Mouse (Mus musculus): ENCODE measurements around the gene Fhdc1. TPM values are rescaled to one million over a fixed set of nuclear protein-coding genes. Genes with fewer than 3 reads are reported as not detected.

The Fhdc1 gene
- polyA plus RNA-seq (2014; fragmentation: Illumina TruSeq; extraction: RNeasy Lipid Tissue Mini Kit (QIAGEN cat#74804); ENCODE audit: low read depth, low replicate concordance), result 0.55 TPM

DNA sequence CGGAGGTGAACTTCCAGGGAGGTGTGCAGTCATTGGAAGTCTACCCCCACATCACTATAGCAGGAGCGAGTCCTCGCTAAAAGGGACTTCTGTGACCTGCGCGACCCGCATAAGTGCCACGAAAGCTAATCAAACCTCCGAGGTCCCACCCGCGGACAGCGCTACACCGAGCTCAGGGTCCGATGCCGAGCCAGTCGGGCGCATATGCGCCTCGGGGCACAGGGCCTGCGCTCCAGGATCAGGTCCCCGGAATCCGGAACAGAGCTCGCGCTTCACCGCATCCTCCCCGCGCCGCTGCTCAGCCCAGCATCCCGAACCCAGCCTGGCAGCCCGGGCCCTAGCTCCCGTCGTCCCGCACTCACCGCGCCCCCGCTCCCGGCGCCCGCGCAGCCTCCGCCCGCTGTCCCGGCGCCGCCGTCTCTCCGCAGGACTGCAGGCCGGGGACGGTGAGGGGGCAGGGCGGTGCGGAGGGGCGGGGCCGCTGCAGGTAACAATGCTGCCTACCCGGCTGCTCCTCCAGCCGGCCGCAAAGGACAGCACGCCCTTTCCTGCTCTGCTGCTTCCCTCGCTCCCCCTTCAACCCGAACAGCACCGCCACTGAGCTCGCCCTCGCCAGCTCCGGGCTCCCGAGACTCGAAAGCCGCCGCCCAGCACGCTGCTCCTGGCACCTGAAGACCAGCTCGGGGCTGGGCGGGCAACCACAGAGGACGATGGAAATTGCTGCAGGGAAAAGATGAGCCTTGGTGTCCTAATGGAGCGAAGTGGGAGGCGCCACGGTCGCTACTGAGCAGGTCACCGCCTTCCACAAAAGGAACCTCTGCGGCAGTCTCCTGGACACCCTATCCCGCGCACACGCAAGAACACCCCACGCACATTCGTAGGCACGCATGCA, at the start of gene Fhdc1:
Fhdc1 (minus strand) TSS at position 424 of the 892 bp plus-strand sequence.

Other genes starting within 250 kb of the Fhdc1 start
- gene Trim2, start 173.6 kb downstream of the Fhdc1 start, polyA plus RNA-seq (2014; fragmentation: Illumina TruSeq; extraction: RNeasy Lipid Tissue Mini Kit (QIAGEN cat#74804); ENCODE audit: low read depth, low replicate concordance), result 4.1 TPM
- 18.9 TPM for gene Arfip1, start 102.2 kb upstream of the Fhdc1 start, polyA plus RNA-seq (2014; fragmentation: Illumina TruSeq; extraction: RNeasy Lipid Tissue Mini Kit (QIAGEN cat#74804); ENCODE audit: low read depth, low replicate concordance)
- gene Tigd4, start 113.1 kb upstream of the Fhdc1 start, polyA plus RNA-seq (2014; fragmentation: Illumina TruSeq; extraction: RNeasy Lipid Tissue Mini Kit (QIAGEN cat#74804); ENCODE audit: low read depth, low replicate concordance), result not detected
- gene Tmem154, start 185.8 kb upstream of the Fhdc1 start, polyA plus RNA-seq (2014; fragmentation: Illumina TruSeq; extraction: RNeasy Lipid Tissue Mini Kit (QIAGEN cat#74804); ENCODE audit: low read depth, low replicate concordance), result 2.0 TPM

All from heart, adult 10 weeks (tissue).